Mouse (Mus musculus): ENCODE measurements at regions not wholly inside any gene's neighbourhood (a gene's known extent, or its start where the extent isn't known, plus 50 kb on each side); places are given as distances from the start of the nearest gene placed in this dataset.
A peak's percentile ranks its signal among the peaks of the same experiment; 100 is the strongest.

DNA sequence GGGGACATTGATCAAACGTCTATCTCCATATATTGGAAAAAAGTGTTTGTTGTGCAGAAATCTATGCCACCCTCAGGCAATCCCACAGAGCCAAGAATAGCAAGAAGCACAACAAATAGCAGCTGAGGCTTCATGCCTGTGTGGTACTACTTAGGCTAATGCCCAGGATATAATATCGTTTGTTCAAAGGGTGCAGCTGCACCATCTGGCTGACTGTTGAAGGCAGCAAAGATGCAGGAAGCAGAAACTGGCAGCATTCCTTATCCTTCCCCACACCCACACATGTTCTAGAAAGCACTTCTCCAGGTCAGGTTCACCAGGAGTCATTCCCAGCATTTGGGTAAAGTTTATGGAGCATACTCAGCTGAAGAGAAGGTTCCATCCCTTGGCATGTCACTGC is 158.1 kb upstream of the Ccn2 start:
- DNase-seq (ENCODE audit: low spot score) = no peak

DNA sequence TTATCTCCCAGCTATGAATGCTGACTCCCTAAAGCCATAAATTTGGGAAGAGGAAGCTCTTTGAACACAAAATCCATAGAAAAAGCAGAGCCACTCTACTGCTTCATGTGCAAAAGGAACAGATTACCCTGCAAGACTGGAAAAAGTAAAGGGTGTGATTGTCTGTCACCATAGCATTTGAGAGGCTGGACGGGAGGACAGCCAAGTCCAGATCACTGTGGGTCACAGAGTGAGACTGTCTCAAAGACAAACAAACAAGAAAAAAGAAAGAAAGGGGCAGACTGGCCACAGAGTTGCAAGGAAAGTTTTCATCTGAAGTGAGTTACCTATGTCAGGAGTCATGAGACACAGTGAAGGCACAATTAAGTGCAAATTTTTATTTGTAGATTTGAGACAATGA is 150.7 kb upstream of the Ccn2 start:
- DNase-seq (ENCODE audit: low spot score) = no peak

DNA sequence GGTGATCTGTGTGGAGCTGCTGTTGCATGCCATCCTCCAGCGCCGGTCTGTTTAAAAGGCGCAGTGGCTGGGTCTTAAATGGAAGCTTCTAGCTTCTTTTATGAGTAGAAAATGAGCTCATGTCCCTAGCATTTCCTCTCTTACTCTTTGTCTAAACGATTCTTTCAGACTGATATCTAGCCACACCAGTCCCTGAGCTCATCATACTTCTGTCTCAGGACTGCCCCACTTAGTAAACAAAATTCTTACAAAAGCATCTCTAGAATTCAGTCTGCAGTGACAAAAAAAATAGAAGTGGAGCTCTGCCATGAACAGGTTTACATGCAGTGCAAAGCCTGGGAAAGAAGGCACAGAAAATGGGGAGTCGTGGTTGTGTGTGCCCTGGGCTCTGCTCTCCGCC is 150.2 kb upstream of the Ccn2 start:
- DNase-seq (ENCODE audit: low spot score) = no peak

DNA sequence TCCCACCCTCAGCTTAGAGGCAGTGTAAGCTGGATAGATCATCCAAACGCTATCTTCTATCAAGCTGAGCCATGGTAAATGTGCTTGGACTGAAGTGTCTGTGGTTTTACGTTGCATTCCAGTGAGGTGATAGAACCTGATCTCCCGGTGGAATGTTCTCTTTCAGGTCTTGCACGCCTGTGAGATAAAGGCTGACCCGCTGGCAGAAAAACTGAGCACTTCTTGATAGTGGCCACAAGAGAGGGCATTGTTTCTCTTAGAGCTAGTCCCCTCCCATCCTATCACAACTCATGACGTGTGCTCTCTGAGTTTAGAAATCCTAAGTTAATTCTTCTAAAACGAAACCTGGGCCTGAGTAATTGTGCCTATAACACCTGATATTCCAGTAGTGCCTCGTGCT is 149.1 kb upstream of the Ccn2 start:
- no peak for DNase-seq (ENCODE audit: low spot score)

DNA sequence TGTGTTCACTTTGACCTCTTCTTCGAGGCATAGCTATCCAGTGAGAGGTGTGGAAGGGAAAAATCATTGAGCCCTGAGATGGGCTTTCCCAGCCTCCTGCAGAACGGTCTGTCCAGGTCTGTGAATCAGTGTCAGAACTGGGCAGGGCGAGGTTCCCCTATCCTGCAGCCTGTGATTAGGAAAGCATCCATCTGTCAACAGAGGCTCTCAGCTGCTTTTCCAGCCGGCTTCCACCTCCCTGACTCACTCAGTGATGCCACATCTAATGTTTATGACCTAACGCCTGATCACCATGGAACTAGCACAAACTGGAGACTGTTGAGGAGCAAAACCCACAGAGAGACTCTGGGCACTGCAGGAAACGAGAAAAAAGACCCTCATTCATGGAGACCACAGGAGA is 148.1 kb upstream of the Ccn2 start:
- no peak for DNase-seq (ENCODE audit: low spot score)

- no peak for DNase-seq (ENCODE audit: low spot score)
Observed at GRCm38 (mm10) chr10:24448001-24448561, 147.2 kb upstream of the Ccn2 start.

DNA sequence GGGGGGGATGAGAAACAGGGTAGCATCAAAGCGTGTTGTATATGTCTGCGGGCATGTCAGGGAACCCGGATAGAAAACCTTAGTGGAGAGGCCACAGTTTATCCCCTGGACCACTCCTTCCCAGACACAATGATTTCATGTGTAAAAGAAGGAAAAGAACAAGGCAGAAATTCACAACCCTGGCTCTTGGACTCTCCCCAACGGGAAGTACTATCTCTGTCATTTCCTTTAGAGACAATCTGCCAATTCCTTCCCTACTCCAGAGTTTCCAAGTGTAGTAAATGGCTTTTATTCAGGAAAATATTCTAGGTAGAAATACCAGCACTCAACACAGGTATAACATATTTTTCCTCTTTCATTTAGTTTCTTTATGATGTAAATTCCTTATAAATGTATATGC is 141.7 kb upstream of the Ccn2 start:
- no peak for DNase-seq (ENCODE audit: low spot score)

DNA sequence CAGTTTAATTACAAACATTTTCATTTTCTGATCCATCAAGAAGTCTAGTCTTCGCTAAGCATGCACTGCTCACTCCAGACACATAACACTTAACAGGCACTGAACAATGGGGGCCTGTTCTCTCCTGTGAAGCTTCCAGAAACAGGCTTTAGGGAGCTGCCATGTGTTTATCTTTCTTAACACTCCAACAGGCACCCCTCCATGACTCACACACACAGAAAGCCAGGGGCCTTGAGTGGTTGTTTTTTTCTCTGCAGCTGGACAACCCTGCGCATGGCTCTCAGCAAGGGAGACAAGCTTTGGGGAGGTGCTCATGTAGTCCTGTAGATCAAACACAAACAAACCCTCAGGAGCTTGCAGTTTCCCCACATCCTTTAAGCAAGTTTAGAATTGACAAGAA is 136.6 kb upstream of the Ccn2 start:
- DNase-seq (ENCODE audit: low spot score) = peak; percentile 9

- DNase-seq (ENCODE audit: low spot score) = no peak
Observed at GRCm38 (mm10) chr10:24463873-24464272, 131.4 kb upstream of the Ccn2 start.

DNA sequence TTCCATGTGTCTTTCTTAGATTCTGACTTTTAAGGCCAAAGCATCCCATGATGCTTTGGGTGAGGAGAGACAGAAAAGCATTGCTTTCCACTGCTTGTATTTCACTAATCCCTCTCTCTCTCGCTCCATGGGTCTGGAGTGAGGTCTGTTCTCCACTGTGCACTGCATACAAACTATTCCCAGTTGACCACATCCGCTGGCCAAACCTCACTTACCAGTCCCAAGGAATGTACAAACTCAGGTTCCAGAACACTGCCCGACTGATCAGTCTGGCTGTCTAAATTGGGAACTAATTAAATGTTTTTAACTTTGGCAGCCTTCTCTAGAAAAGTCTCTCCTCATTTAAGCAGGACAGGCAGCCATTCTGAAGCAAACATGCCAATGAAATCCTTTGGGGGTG is 130.9 kb upstream of the Ccn2 start:
- no peak for DNase-seq (ENCODE audit: low spot score)

GRCm38 (mm10) chr10:24469741-24470140 is 125.5 kb upstream of the Ccn2 start:
- DNase-seq (ENCODE audit: low spot score) = no peak

GRCm38 (mm10) chr10:24471521-24471920 is 123.7 kb upstream of the Ccn2 start:
- no peak for DNase-seq (ENCODE audit: low spot score)

GRCm38 (mm10) chr10:24476288-24476687 is 119.0 kb upstream of the Ccn2 start:
- DNase-seq (ENCODE audit: low spot score) = no peak

DNA sequence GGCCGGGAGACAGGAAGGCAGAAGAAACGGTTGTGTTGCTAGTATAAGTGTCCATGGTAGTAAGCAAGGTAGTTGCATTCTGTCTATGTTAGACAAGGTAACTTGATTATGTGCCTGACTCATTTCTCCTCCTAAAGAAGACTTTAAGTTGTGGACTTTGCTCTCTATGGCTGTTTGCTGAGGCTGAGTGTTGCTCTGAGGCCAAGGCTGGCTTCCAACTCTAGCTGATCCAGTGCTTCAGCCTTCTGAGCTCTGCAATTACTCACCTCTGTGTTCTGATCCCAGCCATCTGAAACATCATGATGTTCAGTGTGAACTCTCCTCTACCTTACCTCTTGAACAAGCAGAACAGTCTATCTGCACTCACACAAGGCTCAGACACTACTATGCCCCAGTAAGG is 116.7 kb upstream of the Ccn2 start:
- DNase-seq (ENCODE audit: low spot score) = no peak

DNA sequence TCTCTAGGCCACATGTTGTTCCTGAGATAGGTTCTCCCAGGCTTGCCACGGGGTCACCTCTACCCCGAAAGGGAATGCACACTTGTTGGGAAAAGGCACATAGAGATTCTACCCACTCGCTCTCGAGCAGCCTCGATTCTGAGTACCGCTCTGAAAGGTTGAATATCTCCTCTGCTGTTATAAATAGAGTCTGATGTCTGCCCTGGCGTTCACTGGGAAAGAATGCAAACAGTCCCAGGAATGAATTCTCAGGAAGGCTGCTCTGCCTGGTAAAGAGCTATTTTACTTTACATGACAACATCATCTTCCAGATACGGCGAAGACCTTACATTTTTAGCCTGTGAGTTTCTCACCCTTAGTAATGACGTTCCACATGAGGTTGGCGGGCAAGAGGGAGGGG is 116.1 kb upstream of the Ccn2 start:
- DNase-seq (ENCODE audit: low spot score) = no peak

DNA sequence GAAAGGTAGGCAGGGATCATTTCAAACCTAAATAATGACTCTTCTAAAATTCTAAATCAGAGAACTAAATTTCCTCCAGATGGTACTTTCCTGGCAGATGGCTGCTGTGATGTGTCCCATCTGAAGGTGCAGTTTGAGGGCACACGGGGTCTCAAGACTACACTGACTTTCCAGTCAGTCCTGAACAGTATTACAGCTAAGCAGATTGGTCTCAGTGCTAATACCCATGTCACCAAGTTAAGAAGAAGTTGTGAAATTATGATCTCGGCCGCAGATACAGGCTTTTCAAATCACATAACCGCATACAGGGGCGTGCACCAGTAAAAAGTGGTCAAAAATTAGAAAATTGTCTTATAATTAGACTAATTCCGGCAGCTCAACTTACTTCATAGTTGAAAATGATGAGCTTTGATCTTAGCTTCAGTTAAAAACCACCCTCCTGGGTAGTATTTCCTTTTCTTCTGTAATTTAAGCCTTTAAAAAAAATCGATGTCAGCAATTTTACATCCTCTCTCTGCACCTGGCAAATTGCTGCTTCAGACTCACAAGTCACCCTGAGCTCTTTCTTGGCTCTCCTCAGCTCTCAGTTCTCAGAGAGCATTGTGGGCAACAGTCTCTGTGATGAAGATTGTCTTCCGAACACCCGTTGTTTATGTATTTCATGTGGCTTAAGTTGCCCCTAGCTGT is 113.2 kb upstream of the Ccn2 start:
- DNase-seq (ENCODE audit: low spot score) = no peak

- DNase-seq (ENCODE audit: low spot score) = no peak
Observed at GRCm38 (mm10) chr10:24483053-24483452, 112.2 kb upstream of the Ccn2 start.

- no peak for DNase-seq (ENCODE audit: low spot score)
Observed at GRCm38 (mm10) chr10:24484101-24484660, 111.1 kb upstream of the Ccn2 start.

- no peak for DNase-seq (ENCODE audit: low spot score)
Observed at GRCm38 (mm10) chr10:24485461-24485860, 109.8 kb upstream of the Ccn2 start.

DNA sequence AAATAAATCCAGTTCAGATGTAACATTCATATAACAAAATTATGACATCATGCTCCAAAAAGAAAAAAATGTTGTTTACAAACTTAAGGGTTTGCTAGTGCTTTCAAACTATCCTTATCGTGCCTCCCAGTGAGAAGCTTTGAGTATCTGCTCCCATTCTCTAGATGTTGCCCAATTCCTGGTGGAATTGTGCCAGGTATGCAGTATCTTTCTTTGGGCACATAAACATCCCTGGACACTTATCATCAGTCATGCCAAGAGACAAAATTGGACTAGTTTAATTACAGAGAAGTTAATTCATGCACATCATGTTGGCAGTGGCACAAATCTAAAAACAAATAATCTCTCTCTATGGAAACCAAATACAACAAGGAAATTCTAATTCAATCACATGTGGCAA is 109.0 kb upstream of the Ccn2 start:
- DNase-seq (ENCODE audit: low spot score) = no peak

- DNase-seq (ENCODE audit: low spot score) = no peak
Observed at GRCm38 (mm10) chr10:24487915-24488314, 107.3 kb upstream of the Ccn2 start.

DNA sequence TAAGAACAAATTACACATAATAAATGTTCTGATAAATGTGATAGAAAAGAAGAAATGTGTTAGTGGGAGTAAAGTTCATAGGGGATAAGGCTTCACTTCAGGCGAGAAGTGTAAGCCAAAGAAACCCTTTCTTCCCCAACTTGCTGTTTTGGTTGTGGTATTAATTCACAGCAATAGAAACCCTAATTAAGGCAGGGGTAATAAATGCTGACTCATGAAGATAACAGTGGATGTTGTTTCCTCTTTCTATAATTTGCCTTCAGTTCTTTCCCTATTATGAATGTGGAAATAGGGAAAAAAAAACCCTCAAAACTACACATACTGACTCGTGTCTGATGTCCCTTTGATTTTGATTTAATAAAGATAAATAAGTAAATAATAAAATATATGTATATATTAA is 104.8 kb upstream of the Ccn2 start:
- DNase-seq (ENCODE audit: low spot score) = no peak

GRCm38 (mm10) chr10:24491848-24492247 is 103.4 kb upstream of the Ccn2 start:
- DNase-seq (ENCODE audit: low spot score) = no peak

DNA sequence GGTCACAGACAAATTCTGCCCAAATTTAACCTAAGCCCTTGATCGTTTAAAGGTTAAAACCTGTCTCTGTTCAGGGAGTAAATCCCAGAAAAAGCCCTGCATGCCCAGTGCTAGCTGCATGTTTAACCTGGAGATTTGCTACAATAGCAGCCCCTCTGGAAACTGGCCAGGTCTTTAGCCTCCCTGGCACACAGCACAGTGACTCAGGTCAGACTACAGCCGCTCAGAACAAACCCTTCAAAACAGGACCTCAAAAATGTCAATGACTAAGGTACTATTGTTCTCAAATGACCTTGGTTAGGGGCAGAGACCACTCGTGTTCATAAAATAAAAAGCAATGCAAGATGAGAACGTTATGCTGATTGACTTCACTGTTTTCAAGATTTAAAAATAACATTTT is 101.8 kb upstream of the Ccn2 start:
- no peak for DNase-seq (ENCODE audit: low spot score)

All from retina, embryonic 14.5 days (tissue).